Comparison of ENCODE assay signal across 10 mouse cellular contexts in the genomic region with DNA sequence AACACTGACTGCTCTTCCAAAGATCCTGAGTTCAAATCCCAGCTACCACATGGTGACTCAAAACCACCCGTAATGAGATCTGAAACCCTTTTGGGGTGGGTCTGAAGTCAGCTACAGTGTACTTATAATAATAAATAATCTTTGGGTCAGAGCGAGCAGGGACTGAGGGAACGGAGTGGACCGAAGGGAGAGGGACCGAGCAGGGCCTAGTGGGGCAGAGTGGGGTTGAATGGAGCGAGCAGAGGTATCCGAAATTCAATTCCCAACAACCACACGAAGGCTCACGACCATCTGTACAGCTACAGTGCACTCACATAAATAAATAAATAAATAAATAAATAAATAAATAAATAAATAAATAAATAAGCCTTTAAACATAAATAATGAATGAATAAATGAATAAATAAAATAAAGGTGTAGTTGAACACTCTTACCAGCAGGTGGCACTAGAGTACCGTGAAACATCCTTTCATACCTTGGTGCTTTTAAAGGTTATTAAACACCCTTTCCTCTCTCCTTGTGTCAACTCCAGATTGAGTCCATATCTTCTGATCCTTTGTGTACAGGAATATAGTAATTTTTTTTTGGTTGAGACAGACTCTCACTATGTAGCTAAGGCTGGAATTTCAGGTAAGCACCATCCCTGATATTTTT. TPM values are rescaled to one million over a fixed set of nuclear protein-coding genes. Genes with fewer than 3 reads are reported as not detected.
A peak's percentile ranks its signal among the peaks of the same experiment; 100 is the strongest.
DNase-seq lines count a peak whose midpoint lies in the region; ATAC-seq and TF ChIP-seq lines count a peak whose summit lies in the region.
"Had no signal": no experiment of that assay in that cellular context is flagged by ENCODE, and none has a peak within 500 bp of the region (broad histone marks: within the 10 kb centered on the region; RNA-seq: fewer than 3 reads in every experiment).

No protein-coding gene starts in this region.

- no peak for TF ChIP-seq EP300 in liver, postnatal 0 days (IDR thresholded peaks at IDR 0.05; ENCODE audit: low read depth)

- no peak overlapping the region for H3K4me3 ChIP-seq in liver, adult 2 months (ENCODE audit: insufficient read depth, low read depth, low read length)
- no peak overlapping the region for H3K4me3 ChIP-seq in liver, embryonic 12.5 days
- H3K4me3 ChIP-seq in liver, postnatal 0 days (ENCODE audit: low read depth, low read length): no peak overlapping the region
- H3K4me3 ChIP-seq: neural tube, embryonic 13.5 days had no signal

- TF ChIP-seq CTCF in liver, adult 2 months (IDR thresholded peaks at IDR 0.05; ENCODE audit: low read depth, low read length): peak; percentile 42
- TF ChIP-seq CTCF in liver, postnatal 0 days (IDR thresholded peaks at IDR 0.05; ENCODE audit: low read depth): peak; percentile 77

- H3K27ac ChIP-seq in liver, adult 2 months (replicated peaks; ENCODE audit: insufficient read depth, low read depth, low read length): no peak overlapping the region
- no peak overlapping the region for H3K27ac ChIP-seq in liver, embryonic 12.5 days
- no peak overlapping the region for H3K27ac ChIP-seq in liver, postnatal 0 days (ENCODE audit: low read depth)
- H3K27ac ChIP-seq: neural tube, embryonic 13.5 days had no signal

- no peak overlapping the region for H3K9ac ChIP-seq in liver, adult 2 months (ENCODE audit: low read depth, low read length)
- no peak overlapping the region for H3K9ac ChIP-seq in liver, embryonic 12.5 days
- H3K9ac ChIP-seq in liver, postnatal 0 days (replicated peaks): no peak overlapping the region
- H3K9ac ChIP-seq: neural tube, embryonic 13.5 days had no signal

- H3K9me3 ChIP-seq in liver, embryonic 12.5 days (replicated peaks): no peaks in the 10 kb centered on the region
- H3K9me3 ChIP-seq in liver, postnatal 0 days (ENCODE audit: low read length): no peaks in the 10 kb centered on the region
- H3K9me3 ChIP-seq: neural tube, embryonic 13.5 days had no signal

- H3K36me3 ChIP-seq in liver, adult 2 months (ENCODE audit: control insufficient read depth, insufficient read depth, low read length): no peaks in the 10 kb centered on the region
- H3K36me3 ChIP-seq in liver, embryonic 12.5 days: no peaks in the 10 kb centered on the region
- H3K36me3 ChIP-seq in liver, postnatal 0 days (replicated peaks; ENCODE audit: insufficient read depth, low read length): no peaks in the 10 kb centered on the region

- H3K4me2 ChIP-seq in liver, embryonic 12.5 days: no peak overlapping the region
- no peak overlapping the region for H3K4me2 ChIP-seq in liver, postnatal 0 days (ENCODE audit: low read depth, low read length)
- H3K4me2 ChIP-seq: neural tube, embryonic 13.5 days had no signal

- TF ChIP-seq POLR2A in liver, adult 2 months (IDR thresholded peaks at IDR 0.05; ENCODE audit: extremely low read depth, insufficient read depth, low read length): no peak

- no peaks in the 10 kb centered on the region for H3K79me2 ChIP-seq in liver, adult 2 months (ENCODE audit: control insufficient read depth, insufficient read depth, low read length)

- WGBS in liver, adult 2 months: 52% methylated on average over 10 of the region's 10 CpGs
- 48% methylated on average over 10 of the region's 10 CpGs for WGBS in liver, embryonic 12.5 days (ENCODE audit: insufficient replicate concordance)
- 48% methylated on average over 10 of the region's 10 CpGs for WGBS in liver, postnatal 0 days (ENCODE audit: insufficient replicate concordance)

- ATAC-seq in cerebellum, adult (ENCODE audit: insufficient number of reproducible peaks, low FRiP score, low TSS enrichment): no peak
- ATAC-seq in liver, embryonic 12.5 days: no peak
- ATAC-seq in liver, postnatal 0 days: no peak

- DNase-seq in cerebellum, adult 11-12 months: peak; percentile 53
- DNase-seq in liver, adult 2 months (ENCODE audit: extremely low read depth, low read depth, low spot score): peak; percentile 64
- DNase-seq in cerebellum, adult 9-11 months: peak; percentile 55
- DNase-seq in liver, postnatal 0 days: peak; percentile 40
- no peak for DNase-seq in gastrocnemius, postnatal 10 days
- DNase-seq in ovary, postnatal 10 days (ENCODE audit: low spot score): no peak

- no peaks in the 10 kb centered on the region for H3K27me3 ChIP-seq in liver, adult 2 months (ENCODE audit: control insufficient read depth, insufficient read depth, low read length)
- no peaks in the 10 kb centered on the region for H3K27me3 ChIP-seq in liver, embryonic 12.5 days (replicated peaks)
- H3K27me3 ChIP-seq in liver, postnatal 0 days (ENCODE audit: insufficient read depth, low read length): no peaks in the 10 kb centered on the region
- H3K27me3 ChIP-seq: neural tube, embryonic 13.5 days had no signal

- H3K4me1 ChIP-seq in liver, adult 2 months (ENCODE audit: control insufficient read depth, insufficient read depth, low read length): peaks cover 5% of the 10 kb centered on the region
- H3K4me1 ChIP-seq in liver, embryonic 12.5 days: peaks cover 41% of the 10 kb centered on the region
- H3K4me1 ChIP-seq in liver, postnatal 0 days (ENCODE audit: insufficient read depth): peaks cover 10% of the 10 kb centered on the region; the same call in 1 of the 2 replicates

RNA-seq across cellular contexts. Expression of gene Zfp78, which starts 4.0 kb away (rescaled TPM):
- total RNA-seq in liver, adult 2 months (2014; rRNA removed): 0.74 and 1.3 TPM in 2 replicates
- 0.21 and 0.68 TPM in 2 replicates for polyA plus RNA-seq in liver, adult 2 months (2012; rRNA removed)
- 1.3 TPM in 2 replicates for polyA plus RNA-seq in liver, embryonic 12.5 days (2016; fragmentation: Nextera tagmentation; extraction: Ambion mirVana)
- polyA plus RNA-seq in liver, postnatal 0 days (2015; fragmentation: Nextera tagmentation; extraction: Ambion mirVana): 0.25 and 0.46 TPM in 2 replicates
- total RNA-seq in gastrocnemius, postnatal 10 days (2021): under 1 TPM; 0.84 to 0.92 TPM

RNA-seq across cellular contexts. Expression of gene Gm3854, which starts 15.5 kb away (rescaled TPM):
- total RNA-seq in liver, adult 2 months (2014; rRNA removed): under 0.01 and 0.07 TPM in 2 replicates
- polyA plus RNA-seq in liver, adult 2 months (2012; rRNA removed): not detected in 2 replicates
- polyA plus RNA-seq in liver, embryonic 12.5 days (2016; fragmentation: Nextera tagmentation; extraction: Ambion mirVana): 0.50 and 0.57 TPM in 2 replicates
- 0.06 TPM in 1 of 2 replicates, not detected in the other for polyA plus RNA-seq in liver, postnatal 0 days (2015; fragmentation: Nextera tagmentation; extraction: Ambion mirVana)
- under 1 TPM; 0.12 to 0.14 TPM for total RNA-seq in gastrocnemius, postnatal 10 days (2021)

RNA-seq across cellular contexts. Expression of gene Zfp28, which starts 24.0 kb away (rescaled TPM):
- 1.2 and 1.9 TPM in 2 replicates for total RNA-seq in liver, adult 2 months (2014; rRNA removed)
- polyA plus RNA-seq in liver, adult 2 months (2012; rRNA removed): 0.21 and 0.51 TPM in 2 replicates
- polyA plus RNA-seq in liver, embryonic 12.5 days (2016; fragmentation: Nextera tagmentation; extraction: Ambion mirVana): 1.7 TPM in 2 replicates
- polyA plus RNA-seq in liver, postnatal 0 days (2015; fragmentation: Nextera tagmentation; extraction: Ambion mirVana): 0.75 and 0.86 TPM in 2 replicates
- total RNA-seq in gastrocnemius, postnatal 10 days (2021): 1 to 10 TPM; 3.7 to 3.9 TPM

RNA-seq across cellular contexts. Expression of gene Zfp583, which starts 28.0 kb away (rescaled TPM):
- total RNA-seq in liver, adult 2 months (2014; rRNA removed): 0.27 and 0.28 TPM in 2 replicates
- 0.05 TPM in 1 of 2 replicates, not detected in the other for polyA plus RNA-seq in liver, adult 2 months (2012; rRNA removed)
- 1.6 and 2.1 TPM in 2 replicates for polyA plus RNA-seq in liver, embryonic 12.5 days (2016; fragmentation: Nextera tagmentation; extraction: Ambion mirVana)
- polyA plus RNA-seq in liver, postnatal 0 days (2015; fragmentation: Nextera tagmentation; extraction: Ambion mirVana): 0.36 and 0.41 TPM in 2 replicates
- total RNA-seq in gastrocnemius, postnatal 10 days (2021): 1 to 10 TPM in 1 of 2 experiments, under 1 TPM in 1; 0.47 to 1.0 TPM

RNA-seq across cellular contexts. Expression of gene Smim17, which starts 39.5 kb away (rescaled TPM):
- not detected in 2 replicates for total RNA-seq in liver, adult 2 months (2014; rRNA removed)
- polyA plus RNA-seq in liver, adult 2 months (2012; rRNA removed): not detected in 2 replicates
- polyA plus RNA-seq in liver, embryonic 12.5 days (2016; fragmentation: Nextera tagmentation; extraction: Ambion mirVana): 0.10 TPM in 1 of 2 replicates, not detected in the other
- polyA plus RNA-seq in liver, postnatal 0 days (2015; fragmentation: Nextera tagmentation; extraction: Ambion mirVana): not detected in 2 replicates
- total RNA-seq in gastrocnemius, postnatal 10 days (2021): under 1 TPM in 1 of 2 experiments, not detected in 1; 0.77 TPM
- total RNA-seq: hematopoietic stem cell, adult 5-6 weeks had no signal

Comparison
In these comparisons a context has a peak if more than half of its experiments do, and no peak if none do; other contexts are left out.
1. DNase-seq: peak in cerebellum, adult 11-12 months (single experiment), liver, adult 2 months (single experiment), cerebellum, adult 9-11 months (single experiment) and liver, postnatal 0 days (single experiment); none in gastrocnemius, postnatal 10 days (single experiment) and ovary, postnatal 10 days (single experiment).